Mouse (Mus musculus): ENCODE results near the gene Inpp4b. TPM values are rescaled to one million over a fixed set of nuclear protein-coding genes. Genes with fewer than 3 reads are reported as not detected.

The Inpp4b gene
- total RNA-seq, 2 experiments from 2014 or later = 4.1 to 8.0 TPM

DNA sequence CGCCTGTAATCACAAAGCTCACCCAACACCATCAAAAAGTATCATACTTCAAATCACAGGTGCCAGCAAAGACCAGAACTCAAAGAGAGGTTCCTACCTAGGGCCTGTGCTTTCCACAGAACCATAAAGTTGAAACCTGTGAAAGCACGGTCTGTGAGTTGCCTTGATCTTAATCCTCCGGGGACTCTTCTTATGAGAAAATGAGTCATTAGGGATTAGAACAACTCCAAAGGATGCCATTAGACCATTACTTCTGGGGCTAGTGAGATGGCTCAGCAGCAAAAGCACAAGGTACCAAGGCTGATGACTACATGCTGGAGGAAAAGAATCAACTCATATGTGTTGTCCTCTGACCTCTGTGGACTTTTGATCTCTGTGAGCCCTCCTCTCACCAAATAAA, 121.4 kb downstream of the Inpp4b start:
- no peak for ATAC-seq (ENCODE audit: poor library complexity, severe bottlenecking)

GRCm38 (mm10) chr8:81466776-81467175, 124.4 kb downstream of the Inpp4b start:
- peak; percentile 85 for ATAC-seq (ENCODE audit: poor library complexity, severe bottlenecking)

DNA sequence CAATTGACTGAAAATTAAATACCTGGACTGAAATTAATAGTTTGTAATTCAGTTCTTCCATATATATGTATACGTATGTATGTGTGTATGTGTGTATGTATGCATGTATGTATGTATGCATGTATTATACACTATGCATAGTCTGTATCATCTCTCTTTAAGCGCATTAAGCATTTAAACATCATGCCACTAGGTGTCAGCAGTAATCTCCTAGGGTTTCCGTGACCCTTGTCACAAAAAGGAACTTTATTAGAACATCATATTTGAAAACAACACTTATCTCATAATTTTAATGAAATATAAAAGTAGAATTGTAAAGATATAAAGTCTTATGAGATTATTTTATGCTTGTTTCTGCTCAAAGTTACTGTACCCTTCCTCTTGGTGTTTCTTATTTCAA, 136.3 kb downstream of the Inpp4b start:
- 0 out of 2 replicates have a peak, but pooled peaks have one; percentile 51 for ATAC-seq (ENCODE audit: poor library complexity, severe bottlenecking)

DNA sequence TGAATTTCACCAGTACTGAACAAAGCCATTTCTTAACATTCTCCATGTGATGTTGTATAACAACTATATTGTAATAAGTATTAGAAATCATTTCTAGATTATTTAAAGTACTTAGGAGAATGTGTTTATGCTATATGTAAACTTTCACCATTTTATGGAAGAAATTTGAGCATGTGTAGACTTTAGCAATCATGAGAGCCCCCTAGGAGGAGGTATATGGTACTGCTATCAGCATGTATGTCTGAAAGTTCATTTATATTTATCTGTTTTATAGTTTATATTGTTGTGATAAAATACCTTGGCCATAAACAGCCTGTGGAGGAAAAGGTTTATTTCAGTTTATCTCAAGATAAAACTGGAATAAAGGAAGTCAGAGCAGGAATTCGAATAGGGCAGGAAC, 141.5 kb downstream of the Inpp4b start:
- ATAC-seq (ENCODE audit: poor library complexity, severe bottlenecking) = no peak

GRCm38 (mm10) chr8:81485626-81486025, 143.3 kb downstream of the Inpp4b start:
- ATAC-seq (ENCODE audit: poor library complexity, severe bottlenecking) = no peak

GRCm38 (mm10) chr8:81489894-81490661, 147.7 kb downstream of the Inpp4b start:
- no peak for ATAC-seq (ENCODE audit: poor library complexity, severe bottlenecking)

GRCm38 (mm10) chr8:81491097-81491705, 148.8 kb downstream of the Inpp4b start:
- ATAC-seq (ENCODE audit: poor library complexity, severe bottlenecking) = peak; percentile 43; the same call in 1 of the 2 replicates

GRCm38 (mm10) chr8:81491706-81492204, 149.4 kb downstream of the Inpp4b start:
- ATAC-seq (ENCODE audit: poor library complexity, severe bottlenecking) = no peak

GRCm38 (mm10) chr8:81494823-81495222, 152.5 kb downstream of the Inpp4b start:
- ATAC-seq (ENCODE audit: poor library complexity, severe bottlenecking) = no peak

DNA sequence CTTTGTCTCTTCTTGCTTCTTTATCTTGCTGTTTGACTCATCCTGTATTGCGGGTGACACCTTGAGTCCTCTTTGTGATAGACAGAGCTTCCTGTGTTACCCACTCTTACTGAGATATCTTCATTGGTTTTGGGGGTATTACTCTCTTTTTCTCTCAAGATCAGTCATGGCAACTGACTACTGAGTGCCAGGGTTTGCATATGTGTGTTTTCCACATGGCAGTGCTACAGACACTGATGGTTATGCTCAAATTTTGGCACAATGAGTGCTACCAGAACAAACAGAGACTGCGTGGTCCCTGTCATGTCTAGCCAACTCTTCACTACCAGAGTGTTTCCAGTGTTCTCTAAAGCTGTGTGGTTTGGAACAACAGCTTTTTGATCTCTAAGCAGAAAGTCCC, 155.3 kb downstream of the Inpp4b start:
- peak; percentile 69 for ATAC-seq (ENCODE audit: poor library complexity, severe bottlenecking)

- ATAC-seq (ENCODE audit: poor library complexity, severe bottlenecking) = no peak
Observed at GRCm38 (mm10) chr8:81502216-81502615, 159.9 kb downstream of the Inpp4b start.

DNA sequence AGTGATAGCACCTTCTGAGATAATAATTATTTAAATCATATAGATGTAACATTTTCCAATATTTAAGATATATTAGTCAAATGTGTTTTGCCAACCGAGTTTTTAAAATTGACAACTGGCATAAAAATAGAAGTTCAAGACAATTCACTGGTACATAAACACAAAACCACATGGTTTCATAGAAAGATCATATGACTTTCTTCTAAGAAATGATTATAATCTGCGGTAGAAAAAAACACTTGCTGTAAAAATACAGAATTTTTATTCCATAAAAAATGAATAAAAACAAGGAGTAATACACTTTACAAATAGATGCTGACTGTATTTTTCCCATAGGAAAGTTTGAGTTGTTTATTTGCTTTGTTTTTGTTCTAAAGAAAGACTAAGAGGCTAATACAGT, 160.6 kb downstream of the Inpp4b start:
- no peak for ATAC-seq (ENCODE audit: poor library complexity, severe bottlenecking)

GRCm38 (mm10) chr8:81512826-81513225, 170.5 kb downstream of the Inpp4b start:
- no peak for ATAC-seq (ENCODE audit: poor library complexity, severe bottlenecking)

- ATAC-seq (ENCODE audit: poor library complexity, severe bottlenecking) = no peak
Observed at GRCm38 (mm10) chr8:81514425-81514824, 172.1 kb downstream of the Inpp4b start.

GRCm38 (mm10) chr8:81522085-81522484, 179.7 kb downstream of the Inpp4b start:
- ATAC-seq (ENCODE audit: poor library complexity, severe bottlenecking) = 0 out of 2 replicates have a peak, but pooled peaks have one; percentile 12

GRCm38 (mm10) chr8:81524561-81524960, 182.2 kb downstream of the Inpp4b start:
- no peak for ATAC-seq (ENCODE audit: poor library complexity, severe bottlenecking)

DNA sequence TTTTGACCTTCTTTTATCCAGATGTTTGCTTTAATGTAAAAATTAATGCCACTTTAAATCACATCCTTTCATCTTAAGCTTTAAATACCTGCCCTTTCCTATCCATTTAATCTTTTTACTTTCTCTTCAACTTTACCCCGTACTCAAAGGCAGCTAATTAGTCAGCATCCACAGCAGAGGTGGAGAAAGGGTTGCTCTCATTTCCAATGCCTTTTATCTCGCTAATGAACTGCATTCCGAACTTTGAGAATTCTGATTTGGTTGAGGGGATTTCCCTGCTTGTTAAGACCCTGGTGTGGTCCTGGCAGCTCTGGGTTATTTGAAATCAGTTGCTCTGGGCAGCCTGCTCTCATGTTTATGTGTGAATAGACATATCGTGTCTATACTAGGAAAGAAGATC, 185.3 kb downstream of the Inpp4b start:
- no peak for ATAC-seq (ENCODE audit: poor library complexity, severe bottlenecking)

GRCm38 (mm10) chr8:81538310-81538709, 196.0 kb downstream of the Inpp4b start:
- ATAC-seq (ENCODE audit: poor library complexity, severe bottlenecking) = no peak

DNA sequence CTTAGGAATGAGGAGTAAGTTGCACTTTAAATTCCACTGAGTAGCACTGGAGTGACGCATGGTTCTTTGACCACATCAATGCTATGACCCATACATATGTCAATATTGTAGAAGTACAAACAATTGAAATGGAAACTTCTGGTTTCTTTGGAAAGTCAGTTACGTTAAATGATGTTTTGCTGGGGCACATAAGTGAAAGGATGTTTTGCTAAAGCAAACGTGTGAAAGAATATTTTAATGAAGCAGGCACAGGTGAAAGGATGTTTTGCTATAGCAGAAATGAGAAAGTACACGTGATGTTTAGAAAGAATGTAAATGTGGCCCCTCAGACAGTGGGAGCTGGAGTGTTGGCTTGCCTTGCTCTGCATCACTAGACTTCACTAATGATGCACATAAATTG, 216.2 kb downstream of the Inpp4b start:
- no peak for ATAC-seq (ENCODE audit: poor library complexity, severe bottlenecking)

DNA sequence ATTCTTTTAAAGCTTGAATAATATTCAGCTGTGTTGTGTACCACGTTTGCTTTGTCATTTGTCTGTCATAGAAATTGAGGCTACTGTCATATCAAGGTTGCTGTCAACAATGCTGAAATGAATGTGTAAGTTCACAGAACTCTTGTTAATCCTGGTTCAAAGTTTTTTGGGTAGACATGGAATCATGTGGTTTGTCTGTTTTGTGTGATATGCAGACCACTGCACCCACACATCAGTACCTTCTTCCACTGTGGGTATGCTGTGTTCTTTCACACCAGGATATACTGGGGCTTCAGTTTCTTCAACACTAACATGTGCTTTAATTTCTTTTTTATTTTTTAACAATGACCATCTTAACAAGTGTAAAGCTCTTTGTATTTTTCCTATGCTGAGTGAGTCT, 220.0 kb downstream of the Inpp4b start:
- no peak for ATAC-seq (ENCODE audit: poor library complexity, severe bottlenecking)

DNA sequence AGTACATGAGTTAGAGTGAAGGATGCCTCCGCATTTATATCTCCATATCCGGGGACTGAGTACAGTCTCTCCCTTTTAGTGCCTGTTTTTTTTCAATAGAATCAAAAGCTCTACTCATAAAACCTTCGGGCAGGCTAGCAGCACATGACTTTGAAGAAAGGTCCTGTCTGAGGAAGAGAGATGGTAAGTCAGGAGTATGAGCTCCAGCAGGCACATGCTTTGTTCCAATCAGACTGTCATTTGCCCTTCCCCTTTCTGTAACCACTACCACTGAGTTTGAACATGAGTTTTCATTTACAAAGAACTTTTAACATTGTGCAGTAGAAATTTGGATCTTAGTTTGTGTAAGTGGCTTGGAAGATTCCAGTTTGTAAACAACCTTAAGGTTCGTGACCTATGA, 223.1 kb downstream of the Inpp4b start:
- no peak for ATAC-seq (ENCODE audit: poor library complexity, severe bottlenecking)

Measured in megakaryocyte, adult 5-6 weeks (primary cell).